Mouse (Mus musculus) midbrain, embryonic 11.5 days (tissue): ENCODE measurements around the gene Ap1m1. TPM values are rescaled to one million over a fixed set of nuclear protein-coding genes. Genes with fewer than 3 reads are reported as not detected.

Experiments used
- ATAC-seq: fragments of 200-750 bp; cut with Nextera tagmentation; 2 replicates; pipeline ENCODE4 v1.8.0; 2017; ENCODE audit warnings: moderate TSS enrichment, moderate library complexity; ENCODE audit not compliant: low FRiP score
- DNase-seq: peaks from one replicate; pipeline ENCODE4 v3.0.0; 2015; ENCODE audit warnings: low spot score; ENCODE audit errors: missing footprints
- H3K27ac ChIP-seq: fragments of 300-500 bp; sonication (generic); 2 replicates; pipeline ENCODE4 v1.5.1; 2014; ENCODE audit warnings: low read depth, low read length
- H3K27me3 ChIP-seq: fragments of 300-500 bp; sonication (generic); 2 replicates; pipeline ENCODE4 v1.6.1; 2014; ENCODE audit warnings: mild to moderate bottlenecking, low read length, moderate library complexity, mixed read lengths; ENCODE audit not compliant: control insufficient read depth, insufficient read depth
- H3K36me3 ChIP-seq: fragments of 300-500 bp; sonication (generic); 2 replicates; pipeline ENCODE4 v1.6.1; 2014; ENCODE audit warnings: mild to moderate bottlenecking, low read length, moderate library complexity, mixed read lengths; ENCODE audit not compliant: control insufficient read depth, insufficient read depth
- H3K4me1 ChIP-seq: fragments of 300-500 bp; sonication (generic); 2 replicates; pipeline ENCODE4 v1.6.1; 2014; ENCODE audit warnings: low read length; ENCODE audit not compliant: control insufficient read depth, insufficient read depth
- H3K4me2 ChIP-seq: fragments of 300-500 bp; sonication (generic); 2 replicates; pipeline ENCODE4 v1.6.1; 2014; ENCODE audit warnings: mild to moderate bottlenecking, moderate library complexity
- H3K4me3 ChIP-seq: fragments of 300-500 bp; sonication (generic); 2 replicates; pipeline ENCODE4 v1.5.1; 2014; ENCODE audit warnings: low read depth, low read length
- H3K9ac ChIP-seq: fragments of 300-500 bp; sonication (generic); 2 replicates; pipeline ENCODE4 v1.6.1; 2014; ENCODE audit warnings: low read length
- H3K9me3 ChIP-seq: fragments of 300-500 bp; sonication (generic); 2 replicates; pipeline ENCODE4 v1.6.1; 2016; ENCODE audit warnings: low read length; ENCODE audit not compliant: control insufficient read depth
- WGBS: fragments of 180-500 bp; shearing (Covaris S2); extraction: QIAGEN DNeasy Blood & Tissue Kit; methylation state at CpG from one replicate; pipeline ENCODE4 v1.1.7; 2014; 5-methylcytosine and 5-hydroxymethylcytosine counted together
- polyA plus RNA-seq: library from polyadenylated mRNA; unstranded; fragments of >200 nt; fragmentation: Nextera tagmentation; extraction: Ambion mirVana; gene quantifications from 2 replicates; pipeline ENCODE4 v1.2.1, GENCODE M21; 2014

Ap1m1 gene
- polyA plus RNA-seq, 1 experiment from 2014 or later, result 173 TPM

DNA sequence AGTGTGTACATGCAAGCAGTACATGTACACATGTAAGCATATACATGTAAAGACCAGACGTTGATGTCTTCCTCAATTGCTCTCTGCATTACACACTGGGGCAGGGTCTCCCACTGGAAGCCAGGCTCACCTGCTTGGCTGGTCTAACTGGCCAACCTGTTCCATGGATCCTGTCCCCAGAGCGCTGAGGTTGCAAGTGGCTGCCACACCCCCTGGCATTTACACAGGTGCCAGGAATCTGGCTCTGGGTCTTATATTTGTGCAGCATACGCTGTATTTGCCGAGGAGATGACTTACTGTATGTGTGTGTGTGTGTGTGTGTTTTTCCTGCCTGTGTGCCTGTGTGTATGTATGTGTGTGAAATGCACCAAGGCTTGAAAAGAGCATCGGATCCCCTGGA lies 67.1 kb downstream of the Ap1m1 start:
- no peak overlapping the region for H3K4me3 ChIP-seq
- H3K27me3 ChIP-seq, result no peaks in the 10 kb centered on the region
- ATAC-seq (no peak), DNase-seq (no peak)
- WGBS, result 80% methylated on average over 5 of the region's 5 CpGs
- no peak overlapping the region for H3K27ac ChIP-seq
- H3K4me1 ChIP-seq, result no peaks in the 10 kb centered on the region
- no peak overlapping the region for H3K9ac ChIP-seq
- H3K4me2 ChIP-seq, result no peak overlapping the region
- no peaks in the 10 kb centered on the region for H3K36me3 ChIP-seq
- H3K9me3 ChIP-seq, result no peaks in the 10 kb centered on the region

Other genes with a start within 250 kb of the Ap1m1 start
- gene Cyp4f18, start 230.4 kb upstream of the Ap1m1 start, polyA plus RNA-seq, result 0.22 and 0.41 TPM in 2 replicates
- gene Olfr372, start 198.8 kb upstream of the Ap1m1 start, polyA plus RNA-seq, result not detected in 2 replicates
- gene Olfr373, start 156.8 kb upstream of the Ap1m1 start, polyA plus RNA-seq, result not detected in 2 replicates
- not detected in 2 replicates for gene Olfr374, start 133.0 kb upstream of the Ap1m1 start, polyA plus RNA-seq
- gene Tpm4, start 105.0 kb upstream of the Ap1m1 start, polyA plus RNA-seq, result 548 and 589 TPM in 2 replicates
- 103 and 107 TPM in 2 replicates for gene Rab8a, start 78.8 kb upstream of the Ap1m1 start, polyA plus RNA-seq
- not detected in 2 replicates for gene Hsh2d, start 50.4 kb upstream of the Ap1m1 start, polyA plus RNA-seq
- gene Cib3, start 27.2 kb upstream of the Ap1m1 start, polyA plus RNA-seq, result not detected in 2 replicates
- gene Gm11034, start 26.4 kb upstream of the Ap1m1 start, polyA plus RNA-seq, result not detected in 2 replicates
- gene Fam32a, start 20.3 kb upstream of the Ap1m1 start, polyA plus RNA-seq, result 73.1 and 77.8 TPM in 2 replicates
- gene Gm10282, start 65.2 kb downstream of the Ap1m1 start, polyA plus RNA-seq, result 39.3 and 42.3 TPM in 2 replicates
- 5.0 and 6.5 TPM in 2 replicates for gene Klf2, start 79.0 kb downstream of the Ap1m1 start, polyA plus RNA-seq
- 67.6 and 71.3 TPM in 2 replicates for gene Eps15l1, start 181.4 kb downstream of the Ap1m1 start, polyA plus RNA-seq
- 0.71 and 0.76 TPM in 2 replicates for gene Calr3, start 203.9 kb downstream of the Ap1m1 start, polyA plus RNA-seq
- 11.6 and 13.5 TPM in 2 replicates for gene 1700030K09Rik, start 203.9 kb downstream of the Ap1m1 start, polyA plus RNA-seq
- gene Cherp, start 235.2 kb downstream of the Ap1m1 start, polyA plus RNA-seq, result 57.7 and 62.6 TPM in 2 replicates